Mouse (Mus musculus): ENCODE data around the gene Fos. TPM values are rescaled to one million over a fixed set of nuclear protein-coding genes. Genes with fewer than 3 reads are reported as not detected.

Gene Fos
- polyA plus RNA-seq, 1 experiment: 64.0 TPM

GRCm38 (mm10) chr12:85472656-85473410, 857 bp upstream of the Fos start:
- H3K27ac ChIP-seq (ENCODE audit: insufficient read depth, low read depth, low read length): peak overlapping the region; percentile 88
- TF ChIP-seq CTCF (IDR thresholded peaks at IDR 0.05; ENCODE audit: low read depth, low read length) (no peak), POLR2A (IDR thresholded peaks at IDR 0.05; ENCODE audit: borderline replicate concordance, low read depth, low read length) (no peak)
- peak overlapping the region; percentile 75 for H3K4me3 ChIP-seq (ENCODE audit: insufficient read depth, low read length)
- peaks cover 33% of the 10 kb centered on the region for H3K4me1 ChIP-seq (ENCODE audit: control insufficient read depth, insufficient read depth, low read length)

GRCm38 (mm10) chr12:85474298-85475231, 875 bp downstream of the Fos start:
- peaks cover 21% of the 10 kb centered on the region for H3K4me1 ChIP-seq (ENCODE audit: control insufficient read depth, insufficient read depth, low read length)
- no peak overlapping the region for H3K27ac ChIP-seq (ENCODE audit: insufficient read depth, low read depth, low read length)
- H3K4me3 ChIP-seq (ENCODE audit: insufficient read depth, low read length): peak overlapping the region; percentile 75
- TF ChIP-seq CTCF (IDR thresholded peaks at IDR 0.05; ENCODE audit: low read depth, low read length) (no peak), POLR2A (IDR thresholded peaks at IDR 0.05; ENCODE audit: borderline replicate concordance, low read depth, low read length) (no peak)

- Histone ChIP-seq H3K4me1 (ENCODE audit: control insufficient read depth, insufficient read depth, low read length) (peaks cover 16% of the 10 kb centered on the region), H3K4me3 (ENCODE audit: insufficient read depth, low read length) (peak overlapping the region; percentile 75), H3K27ac (ENCODE audit: insufficient read depth, low read depth, low read length) (no peak overlapping the region)
- TF ChIP-seq POLR2A (IDR thresholded peaks at IDR 0.05; ENCODE audit: borderline replicate concordance, low read depth, low read length) (no peak), CTCF (IDR thresholded peaks at IDR 0.05; ENCODE audit: low read depth, low read length) (no peak)
Measured at GRCm38 (mm10) chr12:85475232-85475919, 1.7 kb downstream of the Fos start.

- peak overlapping the region; percentile 75 for H3K4me3 ChIP-seq (ENCODE audit: insufficient read depth, low read length)
- TF ChIP-seq CTCF (IDR thresholded peaks at IDR 0.05; ENCODE audit: low read depth, low read length) (no peak), POLR2A (IDR thresholded peaks at IDR 0.05; ENCODE audit: borderline replicate concordance, low read depth, low read length) (no peak)
- H3K27ac ChIP-seq (ENCODE audit: insufficient read depth, low read depth, low read length): no peak overlapping the region
- peaks cover 16% of the 10 kb centered on the region for H3K4me1 ChIP-seq (ENCODE audit: control insufficient read depth, insufficient read depth, low read length)
Measured at GRCm38 (mm10) chr12:85475920-85476828, 2.5 kb downstream of the Fos start.

- Histone ChIP-seq H3K4me1 (ENCODE audit: control insufficient read depth, insufficient read depth, low read length) (peaks cover 10% of the 10 kb centered on the region), H3K4me3 (ENCODE audit: insufficient read depth, low read length) (no peak overlapping the region), H3K27ac (ENCODE audit: insufficient read depth, low read depth, low read length) (no peak overlapping the region)
- TF ChIP-seq POLR2A (IDR thresholded peaks at IDR 0.05; ENCODE audit: borderline replicate concordance, low read depth, low read length) (no peak), CTCF (IDR thresholded peaks at IDR 0.05; ENCODE audit: low read depth, low read length) (no peak)
Measured at GRCm38 (mm10) chr12:85477219-85477618, 3.5 kb downstream of the Fos start.

GRCm38 (mm10) chr12:85477804-85478203, 4.1 kb downstream of the Fos start:
- no peak overlapping the region for H3K27ac ChIP-seq (ENCODE audit: insufficient read depth, low read depth, low read length)
- TF ChIP-seq POLR2A (IDR thresholded peaks at IDR 0.05; ENCODE audit: borderline replicate concordance, low read depth, low read length) (no peak), CTCF (IDR thresholded peaks at IDR 0.05; ENCODE audit: low read depth, low read length) (no peak)
- no peak overlapping the region for H3K4me3 ChIP-seq (ENCODE audit: insufficient read depth, low read length)
- H3K4me1 ChIP-seq (ENCODE audit: control insufficient read depth, insufficient read depth, low read length): peaks cover 10% of the 10 kb centered on the region

GRCm38 (mm10) chr12:85478696-85479095, 5.0 kb downstream of the Fos start:
- H3K27ac ChIP-seq (ENCODE audit: insufficient read depth, low read depth, low read length): no peak overlapping the region
- no peak for TF ChIP-seq POLR2A (IDR thresholded peaks at IDR 0.05; ENCODE audit: borderline replicate concordance, low read depth, low read length)
- TF ChIP-seq CTCF (IDR thresholded peaks at IDR 0.05; ENCODE audit: low read depth, low read length): no peak
- H3K4me3 ChIP-seq (ENCODE audit: insufficient read depth, low read length): no peak overlapping the region
- H3K4me1 ChIP-seq (ENCODE audit: control insufficient read depth, insufficient read depth, low read length): peaks cover 10% of the 10 kb centered on the region

GRCm38 (mm10) chr12:85479190-85479589, 5.5 kb downstream of the Fos start:
- TF ChIP-seq CTCF (IDR thresholded peaks at IDR 0.05; ENCODE audit: low read depth, low read length): no peak
- TF ChIP-seq POLR2A (IDR thresholded peaks at IDR 0.05; ENCODE audit: borderline replicate concordance, low read depth, low read length): no peak
- Histone ChIP-seq H3K4me1 (ENCODE audit: control insufficient read depth, insufficient read depth, low read length) (peaks cover 10% of the 10 kb centered on the region), H3K27ac (ENCODE audit: insufficient read depth, low read depth, low read length) (no peak overlapping the region), H3K4me3 (ENCODE audit: insufficient read depth, low read length) (no peak overlapping the region)

- no peak overlapping the region for H3K4me3 ChIP-seq (ENCODE audit: insufficient read depth, low read length)
- TF ChIP-seq POLR2A (IDR thresholded peaks at IDR 0.05; ENCODE audit: borderline replicate concordance, low read depth, low read length): no peak
- no peak for TF ChIP-seq CTCF (IDR thresholded peaks at IDR 0.05; ENCODE audit: low read depth, low read length)
- peaks cover 10% of the 10 kb centered on the region for H3K4me1 ChIP-seq (ENCODE audit: control insufficient read depth, insufficient read depth, low read length)
- H3K27ac ChIP-seq (ENCODE audit: insufficient read depth, low read depth, low read length): no peak overlapping the region
Measured at GRCm38 (mm10) chr12:85483155-85483554, 9.5 kb downstream of the Fos start.

Measured in bone marrow macrophage, adult 2 months (primary cell).